Mouse (Mus musculus): Measurements from ENCODE around the gene Zranb1.
A peak's percentile ranks its signal among the peaks of the same experiment; 100 is the strongest.

Zranb1 gene

DNA sequence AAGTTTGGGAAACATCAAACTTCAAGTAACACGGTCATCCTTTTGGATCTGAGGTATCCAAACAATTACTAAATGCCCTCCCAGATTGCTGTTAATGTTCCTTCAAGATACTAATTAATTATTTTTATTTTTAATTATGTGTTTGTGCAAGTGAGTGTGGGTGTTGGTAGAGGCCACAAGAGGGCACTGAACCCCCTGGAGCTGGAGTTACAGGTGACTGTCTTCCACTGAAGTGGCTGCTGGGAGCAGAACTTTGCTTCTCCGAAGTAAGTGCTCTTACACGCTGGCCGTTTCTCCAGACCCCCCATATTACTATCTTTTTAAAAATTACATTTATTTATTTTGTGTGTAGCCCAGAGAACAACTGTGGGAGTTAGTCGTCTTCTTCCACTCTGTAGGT lies 887 bp upstream of the Zranb1 start:
- DNase-seq = peak; percentile 26

DNA sequence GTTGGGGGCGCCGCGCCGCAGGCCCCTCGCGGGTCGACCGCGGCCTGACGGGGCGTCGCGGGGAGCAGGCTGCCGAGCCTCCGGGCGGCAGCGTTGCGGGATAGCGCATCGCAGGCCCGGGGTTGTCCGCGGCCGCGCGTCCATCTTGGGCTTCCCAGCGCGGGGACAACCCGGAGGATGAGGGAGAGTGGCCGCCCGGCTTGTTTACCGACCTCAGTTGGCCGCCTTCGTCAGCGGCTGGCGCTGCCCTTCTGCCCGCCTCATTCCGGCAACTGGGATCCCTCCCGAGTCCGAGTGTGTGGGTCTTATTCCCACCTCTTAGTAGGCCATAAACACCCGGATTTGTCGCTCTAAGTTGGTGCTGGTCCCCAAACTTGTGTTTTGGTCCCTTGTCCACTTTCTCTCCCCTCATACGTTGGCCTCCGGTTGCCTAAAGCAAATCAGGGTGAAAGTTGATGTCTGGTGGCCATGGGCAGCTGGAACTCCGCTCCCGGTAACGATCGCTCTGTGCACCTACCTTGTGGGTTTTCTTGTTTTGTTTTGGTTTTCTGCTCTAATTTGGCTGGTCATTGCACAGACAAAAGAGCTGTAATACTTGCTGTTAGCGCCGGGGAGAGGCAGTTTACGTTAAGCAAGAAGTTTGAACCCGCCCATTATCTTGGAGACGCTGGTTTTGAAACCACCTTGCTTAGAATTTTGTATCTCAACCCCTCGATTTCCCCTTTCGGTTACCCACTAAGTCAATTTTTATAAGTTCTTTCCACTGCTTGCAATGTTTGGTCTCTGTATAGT lies 814 bp downstream of the Zranb1 start:
- DNase-seq = no peak

DNA sequence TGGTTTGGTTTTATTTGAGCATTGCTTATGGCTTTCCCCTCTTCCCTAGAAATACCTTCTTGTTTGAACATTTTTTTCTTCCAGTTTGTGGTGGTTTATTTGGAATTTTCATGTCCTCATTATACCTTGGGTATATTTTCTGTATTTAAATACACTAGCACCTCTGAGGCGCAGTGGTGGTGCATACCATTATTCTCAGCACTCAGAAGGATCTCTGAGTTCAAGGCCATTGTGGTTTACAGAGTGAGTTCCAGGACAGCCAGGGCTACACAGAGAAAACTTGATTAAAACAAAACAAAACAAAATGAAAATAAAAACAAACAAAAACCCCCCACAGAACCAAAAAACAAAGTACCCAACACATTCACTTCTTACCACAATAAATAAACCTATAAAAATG lies 2.4 kb downstream of the Zranb1 start:
- no peak for DNase-seq

DNA sequence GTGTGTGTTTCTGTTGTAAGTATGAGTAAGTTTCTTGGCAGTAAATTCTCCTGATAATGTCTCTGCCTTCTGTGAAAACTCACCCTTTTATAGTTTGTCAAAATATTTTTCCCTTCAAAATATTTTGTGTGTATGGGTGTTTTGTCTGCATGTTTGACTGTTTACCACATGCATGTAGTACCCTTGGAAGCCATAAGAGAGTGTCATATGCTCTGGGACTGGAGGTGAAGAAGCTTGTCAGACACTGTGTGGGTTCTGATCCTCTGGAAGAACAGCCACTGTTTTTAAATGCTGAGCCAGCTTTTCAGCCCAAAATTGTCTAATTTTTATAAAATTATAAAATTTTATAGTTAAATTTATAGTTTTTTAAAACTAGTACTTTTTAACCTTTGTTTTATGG lies 3.8 kb downstream of the Zranb1 start:
- no peak for DNase-seq

DNA sequence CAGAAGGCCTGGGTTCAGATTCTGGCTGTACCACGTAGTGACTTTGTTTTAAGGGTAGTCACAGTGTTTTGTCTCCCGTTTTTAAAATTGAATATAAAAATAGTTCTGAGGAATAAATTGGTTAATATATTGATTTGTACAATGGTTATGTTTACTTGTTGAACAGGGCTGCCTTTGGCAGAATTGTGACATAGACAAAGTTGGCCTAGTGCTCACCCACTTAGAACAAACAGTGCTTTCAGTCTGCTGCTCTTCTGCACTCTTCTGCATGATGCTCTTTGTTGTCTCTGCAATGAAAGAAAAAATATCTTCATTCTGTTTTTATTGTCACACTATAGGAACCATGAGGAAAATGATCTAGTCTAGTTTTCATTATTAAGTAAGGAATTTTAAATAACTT lies 8.2 kb downstream of the Zranb1 start:
- DNase-seq = no peak

DNA sequence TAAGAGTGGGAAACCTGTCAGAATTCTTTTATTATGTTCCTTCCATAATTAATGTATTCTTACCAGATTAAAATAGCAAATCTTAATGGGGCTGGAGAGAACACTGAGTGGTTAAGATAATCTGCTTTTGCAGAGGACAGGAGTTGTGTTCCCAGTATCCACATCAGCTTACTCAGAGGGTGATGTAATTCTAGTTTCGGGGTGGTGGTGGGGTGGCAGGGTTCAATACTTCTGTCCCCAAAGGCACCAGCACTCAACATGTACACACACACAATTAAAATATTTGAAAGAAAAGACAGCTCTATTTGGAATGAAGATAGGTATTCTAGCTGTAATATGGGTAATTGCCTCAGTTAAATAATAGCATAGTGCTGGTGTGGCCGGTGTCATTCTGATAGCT lies 9.6 kb downstream of the Zranb1 start:
- no peak for DNase-seq

DNA sequence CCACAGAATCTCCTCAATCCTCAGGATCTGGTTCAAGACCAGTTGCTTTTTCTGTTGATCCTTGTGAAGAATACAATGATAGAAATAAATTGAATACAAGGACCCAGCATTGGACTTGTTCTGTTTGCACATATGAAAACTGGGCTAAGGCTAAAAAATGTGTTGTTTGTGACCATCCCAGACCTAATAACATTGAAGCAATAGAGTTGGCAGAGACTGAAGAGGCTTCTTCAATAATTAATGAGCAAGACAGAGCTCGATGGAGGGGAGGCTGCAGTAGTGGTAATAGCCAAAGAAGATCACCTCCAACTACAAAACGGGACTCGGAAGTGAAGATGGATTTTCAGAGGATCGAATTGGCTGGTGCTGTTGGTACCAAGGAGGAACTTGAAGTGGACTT lies 19.0 kb downstream of the Zranb1 start:
- no peak for DNase-seq

DNA sequence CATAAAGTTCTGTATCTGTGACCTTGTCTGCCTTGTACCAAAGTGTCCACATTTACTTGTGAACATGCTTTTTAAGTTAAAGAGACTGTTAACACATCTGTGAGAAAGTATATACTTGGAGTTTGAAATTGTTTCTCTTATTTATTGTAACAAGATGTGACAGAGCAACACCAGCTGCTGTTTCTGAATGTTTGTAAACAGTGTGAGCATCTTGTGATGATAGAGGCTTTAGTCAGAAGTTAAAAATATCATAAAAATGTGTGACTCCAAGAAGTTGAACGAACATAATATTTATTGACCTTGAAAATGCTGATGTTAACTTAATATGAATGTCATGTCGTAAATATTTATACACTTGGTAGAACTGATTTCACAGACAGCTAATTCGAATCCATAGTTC lies 19.7 kb downstream of the Zranb1 start:
- no peak for DNase-seq

DNA sequence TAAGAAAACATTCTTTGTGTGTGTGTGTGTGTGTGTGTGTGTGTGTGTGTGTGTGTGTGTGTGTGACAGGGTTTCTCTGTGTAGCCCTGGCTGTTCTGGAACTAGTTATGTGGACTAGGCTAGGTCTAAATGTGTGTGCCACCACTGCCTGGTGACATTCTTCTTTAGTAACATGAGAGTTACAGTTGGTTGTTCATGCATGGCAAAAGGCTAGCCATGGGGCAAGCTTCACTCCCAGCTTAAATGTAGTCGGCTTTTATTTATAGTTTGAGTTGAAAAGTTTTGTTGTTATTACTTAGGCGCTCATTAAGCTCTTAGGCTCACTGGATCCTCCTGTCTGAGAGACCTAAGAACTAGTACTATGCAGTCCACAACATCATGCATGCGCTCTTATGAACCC lies 33.5 kb downstream of the Zranb1 start:
- no peak for DNase-seq

DNA sequence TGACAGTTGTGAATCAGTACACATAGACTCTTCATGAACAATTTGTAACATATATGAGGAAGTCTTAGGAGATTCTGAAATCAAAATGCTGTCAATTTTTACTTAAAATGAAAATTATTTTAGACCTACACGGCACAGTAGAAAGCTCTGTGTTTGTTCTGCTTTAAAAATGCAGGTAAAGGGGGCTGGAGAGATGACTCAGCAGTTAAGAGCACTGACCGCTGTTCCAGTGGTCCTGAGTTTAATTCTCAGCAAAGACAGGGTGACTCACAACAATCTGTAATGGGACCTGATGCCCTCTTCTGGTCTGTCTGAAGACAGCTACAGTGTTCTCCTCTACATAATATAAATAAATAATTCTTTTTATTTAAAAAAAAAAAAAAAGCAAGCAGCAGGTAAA lies 34.8 kb downstream of the Zranb1 start:
- DNase-seq = no peak

DNA sequence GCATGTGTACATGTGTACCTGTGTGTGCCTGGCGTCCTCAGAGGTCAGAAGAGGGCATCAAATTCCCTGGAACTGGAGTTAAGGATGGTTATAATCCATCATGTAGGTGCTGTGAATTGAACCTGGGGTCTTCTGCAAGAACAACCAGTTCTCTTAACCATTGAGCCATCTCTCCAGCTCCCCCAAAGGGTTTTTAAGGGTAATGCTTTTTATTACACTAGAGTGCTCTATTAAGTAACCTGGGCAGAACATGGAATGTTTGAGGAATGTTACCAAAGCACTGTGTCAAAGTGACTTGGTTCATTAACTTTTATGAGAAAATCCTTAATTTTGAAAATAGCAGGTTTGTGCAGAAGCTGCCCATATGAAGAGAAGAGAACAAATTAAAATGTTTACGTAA lies 41.1 kb downstream of the Zranb1 start:
- no peak for DNase-seq

DNA sequence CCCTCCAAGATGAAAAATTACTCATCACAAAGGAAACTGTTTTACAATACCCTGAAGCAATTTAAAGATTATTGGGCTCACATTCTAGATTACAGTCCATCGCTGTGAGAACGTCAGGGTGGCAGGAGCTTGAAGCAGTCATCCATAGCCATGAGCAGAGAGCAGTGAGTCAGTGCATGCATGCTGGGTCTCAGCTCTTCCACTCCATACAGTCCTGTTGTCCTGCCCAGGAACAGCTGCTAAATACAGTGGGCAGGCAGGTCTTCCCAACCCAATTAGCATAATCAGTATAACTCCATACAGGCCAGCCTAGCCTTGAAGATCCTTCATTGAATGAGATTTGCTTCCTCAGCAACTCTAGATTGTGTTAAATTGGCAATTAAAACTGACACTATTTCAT lies 45.1 kb downstream of the Zranb1 start:
- no peak for DNase-seq

DNA sequence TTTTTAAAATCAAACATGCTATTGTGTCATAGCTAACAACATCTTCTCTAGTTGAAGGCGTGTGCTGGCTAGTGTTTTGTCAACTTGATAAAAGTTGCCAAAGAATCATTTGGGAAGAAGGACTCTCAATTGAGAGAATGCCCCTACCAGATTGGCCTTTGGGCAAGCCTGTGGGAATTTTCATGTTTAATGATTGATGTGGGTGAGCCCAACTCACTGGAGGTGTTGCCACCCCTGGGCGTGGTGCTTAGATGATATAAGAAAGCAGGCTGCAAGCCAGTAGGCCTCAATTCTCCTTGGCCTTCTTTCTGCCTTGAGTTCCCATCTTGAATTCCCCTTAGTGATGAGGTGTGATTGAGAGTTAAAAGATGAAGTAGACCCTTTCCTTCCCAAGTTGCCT lies 47.0 kb downstream of the Zranb1 start:
- DNase-seq = no peak

DNA sequence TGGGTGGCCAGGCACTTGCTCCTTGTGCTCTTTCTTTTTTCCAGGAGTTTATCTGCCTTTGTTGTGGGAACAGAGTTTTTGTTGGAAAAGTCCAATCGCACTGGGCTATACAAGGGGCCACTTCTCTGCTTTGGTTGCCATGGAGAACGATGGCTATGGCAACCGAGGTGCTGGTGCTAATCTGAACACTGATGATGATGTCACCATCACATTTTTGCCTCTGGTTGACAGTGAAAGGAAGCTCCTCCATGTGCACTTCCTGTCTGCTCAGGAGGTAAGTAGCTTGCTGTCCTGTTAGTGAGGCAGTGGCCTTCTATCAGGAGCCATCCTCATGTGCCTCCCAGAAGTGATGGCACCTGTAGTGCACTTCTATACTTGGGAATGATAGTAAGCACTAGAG lies 51.7 kb downstream of the Zranb1 start:
- DNase-seq = no peak

DNA sequence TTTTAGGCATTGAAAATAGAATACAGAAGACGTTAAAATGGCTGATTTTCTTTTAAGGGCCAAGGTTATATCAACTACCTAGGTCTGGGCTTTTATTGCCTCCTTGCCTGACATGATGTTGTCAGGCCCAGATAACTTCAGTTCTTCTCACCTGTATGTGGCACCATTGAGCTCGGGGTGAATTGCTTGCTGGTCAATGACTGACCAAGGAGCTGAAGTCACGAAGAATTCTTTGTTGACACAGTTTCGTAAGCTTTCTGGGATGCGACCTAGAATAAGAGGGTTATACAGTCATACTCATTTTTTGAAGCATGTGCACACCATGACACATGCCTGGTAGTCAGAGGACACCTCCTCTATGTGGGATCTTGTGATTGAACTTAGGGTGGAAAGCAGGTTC lies 58.9 kb downstream of the Zranb1 start:
- no peak for DNase-seq

DNA sequence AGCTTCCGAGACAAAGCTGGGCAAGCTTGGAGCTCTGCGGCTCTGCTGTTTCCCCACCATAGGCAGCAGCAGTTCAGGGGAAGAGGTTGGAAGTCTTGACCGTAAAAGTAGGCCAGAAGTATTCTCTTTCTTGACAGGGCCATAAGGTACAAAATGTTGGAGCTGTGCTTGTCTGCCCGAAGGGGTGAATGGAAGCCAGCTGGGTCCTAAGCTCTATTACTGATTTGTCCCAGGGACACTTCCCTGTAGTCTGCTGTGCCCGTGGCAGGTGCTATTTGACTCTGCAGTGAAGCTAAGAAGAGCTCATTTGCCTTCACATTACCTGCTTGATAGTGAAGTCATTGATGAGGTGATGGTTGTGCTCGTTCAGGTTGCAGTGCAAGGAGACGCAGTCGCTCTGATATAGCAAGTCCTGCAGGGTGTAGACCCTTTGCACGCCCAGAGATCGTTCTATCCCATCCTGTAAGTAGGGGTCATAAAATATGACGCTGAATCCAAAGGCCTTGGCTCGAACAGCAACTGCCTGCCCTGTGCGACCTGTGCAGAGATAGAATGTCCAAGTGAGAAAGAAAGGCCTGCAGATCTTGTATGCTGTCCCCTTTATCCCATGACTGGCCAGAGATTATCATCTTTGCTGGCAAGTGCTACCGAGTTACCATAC lies 60.4 kb downstream of the Zranb1 start:
- no peak for DNase-seq

DNA sequence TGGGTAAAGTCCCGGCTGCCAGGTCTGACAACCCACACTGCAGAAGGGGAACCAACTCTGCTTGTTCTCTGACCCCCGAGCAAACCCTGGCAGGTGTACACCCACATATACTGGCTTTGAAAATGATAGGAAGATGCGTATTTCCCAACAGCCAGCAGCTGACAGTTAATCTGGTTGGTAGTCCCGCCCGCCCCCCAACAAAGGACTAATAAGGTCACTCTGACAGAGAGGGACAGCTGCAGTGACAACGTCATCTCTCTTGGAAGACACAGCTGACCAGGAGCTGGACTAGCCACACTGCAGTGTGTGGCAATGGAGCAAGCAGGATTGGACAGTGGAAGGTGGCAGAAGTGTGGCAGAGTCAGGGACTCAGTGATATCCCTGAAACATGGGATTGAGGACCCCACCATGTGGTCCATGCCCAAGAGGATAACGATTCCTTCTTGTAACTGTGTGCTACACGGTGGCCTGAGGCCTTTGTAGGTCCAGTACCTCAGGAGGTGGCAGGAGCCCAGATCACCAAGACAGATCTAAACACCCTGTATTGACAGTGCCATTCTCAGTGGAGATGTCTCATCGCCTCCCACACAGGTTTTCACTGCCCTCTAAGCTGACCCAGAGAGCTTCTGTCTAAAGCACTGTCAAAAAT lies 62.1 kb downstream of the Zranb1 start:
- no peak for DNase-seq

DNA sequence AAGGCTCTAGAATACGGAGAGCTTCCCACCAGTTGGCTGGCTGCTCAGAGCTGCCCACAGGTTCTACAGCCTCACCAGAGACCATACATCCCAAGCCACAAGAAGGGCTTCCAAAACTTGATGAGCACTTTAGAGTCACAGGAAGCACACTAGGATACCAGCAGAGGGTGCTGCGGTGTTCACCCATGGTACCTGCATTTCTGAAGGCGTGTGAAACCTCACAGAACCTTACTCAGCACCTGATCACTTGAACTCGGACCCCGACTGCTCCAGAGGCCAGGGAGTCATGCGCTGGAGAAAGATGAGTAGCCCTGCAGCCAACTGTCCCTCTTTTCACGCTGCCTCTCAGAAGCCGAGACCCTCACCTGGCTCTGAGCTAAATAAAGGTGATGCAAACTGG lies 63.2 kb downstream of the Zranb1 start:
- no peak for DNase-seq

DNA sequence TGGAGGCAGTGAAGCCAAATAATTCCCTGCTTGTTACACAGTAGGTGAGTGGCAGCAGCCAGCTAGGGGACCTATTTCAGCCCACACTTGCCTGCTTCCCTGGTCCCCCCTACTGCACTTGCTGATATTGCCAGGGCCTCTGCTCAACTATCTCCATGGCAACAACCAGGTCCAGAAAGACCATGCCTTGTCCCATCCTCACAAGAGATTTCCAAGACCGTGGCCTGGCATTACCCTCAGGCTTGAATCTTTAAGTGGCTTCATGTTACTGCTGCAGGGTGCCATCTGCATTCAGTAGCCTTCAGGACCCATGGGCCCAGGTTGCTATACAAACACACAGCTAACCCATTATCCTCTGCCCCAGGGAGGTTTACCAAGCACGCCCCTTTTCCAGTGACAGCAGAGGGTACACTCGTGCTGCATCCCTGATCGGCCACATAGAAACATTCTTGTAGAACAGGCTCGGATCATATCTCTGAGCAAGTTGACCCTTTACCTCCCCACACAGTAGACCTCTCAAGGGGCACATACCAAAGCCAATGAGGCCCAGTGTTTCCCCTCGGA lies 63.8 kb downstream of the Zranb1 start:
- DNase-seq = no peak

DNA sequence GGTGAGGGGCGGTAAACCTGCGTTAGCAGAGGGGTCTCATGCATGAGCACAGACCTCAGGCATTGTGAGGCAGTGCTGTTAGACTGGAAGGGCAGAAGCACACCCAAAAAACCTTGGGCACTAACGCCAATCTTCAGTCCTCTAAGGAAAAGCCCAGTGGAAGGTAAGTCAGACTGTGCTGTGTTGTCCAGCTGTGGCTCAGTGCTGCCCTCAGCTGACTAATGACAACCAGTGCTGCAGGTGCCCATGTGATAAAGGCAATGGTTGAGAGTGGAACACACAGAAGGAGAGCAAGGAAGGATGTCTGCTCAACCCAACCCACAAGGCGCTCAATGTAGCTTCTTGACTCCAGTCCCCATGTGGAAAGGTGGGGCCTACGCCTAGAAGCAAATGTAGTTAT lies 65.4 kb downstream of the Zranb1 start:
- peak; percentile 19 for DNase-seq

DNA sequence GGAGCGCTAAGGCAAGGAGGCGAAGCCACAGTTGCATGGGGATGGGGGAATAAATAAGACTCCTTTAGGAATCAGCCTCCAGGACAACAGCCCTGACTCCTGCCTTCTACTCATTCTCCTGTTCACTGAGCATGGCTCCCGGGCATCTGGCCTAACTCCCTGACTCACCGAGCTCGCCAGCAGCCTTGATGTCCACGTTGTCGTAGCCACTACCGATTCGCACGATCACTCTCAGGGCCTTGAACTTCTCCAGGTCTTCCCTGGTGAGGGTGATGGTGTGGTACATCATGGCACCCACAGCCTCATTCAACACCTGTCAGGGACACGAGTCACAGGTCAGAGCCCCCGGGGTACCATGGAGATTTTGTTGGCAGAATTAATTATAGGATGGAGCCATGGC lies 67.7 kb downstream of the Zranb1 start:
- DNase-seq = no peak

DNA sequence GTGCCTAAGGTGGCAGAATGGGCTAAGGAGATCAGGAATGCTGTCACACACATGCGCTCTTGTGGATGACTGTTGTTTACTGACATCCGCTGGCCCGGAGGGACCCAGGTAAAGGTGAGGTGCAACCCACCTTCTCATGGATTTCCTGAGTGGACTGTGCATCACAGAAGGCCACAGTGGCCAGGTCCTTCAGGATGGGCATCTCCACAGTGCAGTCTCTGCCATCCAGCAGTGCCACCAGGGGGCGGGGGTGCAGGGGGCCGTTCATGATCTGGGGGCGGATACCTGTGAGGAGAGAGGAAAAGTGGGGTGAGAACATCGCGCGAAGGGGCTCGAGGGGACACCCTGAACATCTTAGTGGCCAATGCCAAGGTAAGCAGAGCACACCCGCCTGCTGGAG lies 68.1 kb downstream of the Zranb1 start:
- DNase-seq = no peak

DNA sequence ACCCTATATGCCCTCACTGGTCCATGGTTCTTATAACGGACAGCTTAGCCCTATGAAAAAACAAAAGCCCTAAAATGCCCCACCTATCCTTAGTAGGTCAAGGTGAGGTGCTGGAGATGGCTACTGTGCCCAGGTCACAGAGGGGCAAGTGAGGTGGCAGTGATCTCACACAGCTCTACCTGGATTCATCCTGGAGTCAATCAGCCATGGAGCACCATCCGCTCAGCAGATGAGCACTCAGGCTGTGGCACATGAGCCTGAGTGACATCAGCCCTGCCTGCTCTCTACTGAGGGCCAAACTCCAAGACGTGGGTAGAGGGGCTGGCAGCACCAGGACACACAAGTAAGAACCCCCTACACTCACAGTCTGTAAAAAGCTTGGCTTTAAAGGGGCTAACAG lies 70.4 kb downstream of the Zranb1 start:
- DNase-seq = no peak

DNA sequence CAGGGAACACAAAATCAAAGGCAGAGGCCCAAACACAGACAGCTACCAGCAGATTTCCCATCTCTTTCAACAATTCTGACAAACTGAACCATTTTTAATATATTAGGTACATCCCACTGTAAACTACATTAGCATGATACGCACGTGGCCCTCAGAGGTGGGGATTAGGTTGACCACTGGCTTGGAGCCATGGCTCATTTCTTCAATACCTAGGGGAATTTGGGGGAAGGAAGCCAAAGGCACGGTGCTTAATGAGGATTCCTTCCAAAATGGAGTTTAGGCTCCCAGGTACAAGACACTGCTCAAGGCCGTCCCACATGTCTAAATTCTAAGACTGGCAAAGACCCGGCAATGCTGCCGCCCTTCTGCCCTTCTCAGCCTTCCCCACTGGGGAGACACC lies 71.3 kb downstream of the Zranb1 start:
- DNase-seq = no peak
